8 mouse cellular contexts compared by ENCODE assay signal in genomic region chr13:109821725-109822412, GRCm38 (mm10).
A peak's percentile ranks its signal among the peaks of the same experiment; 100 is the strongest.
DNase-seq lines count a peak whose midpoint lies in the region; ATAC-seq and TF ChIP-seq lines count a peak whose summit lies in the region.

No protein-coding gene starts in this region.

- H3K4me3 ChIP-seq in MEL (ENCODE audit: control insufficient read depth in 1 of 2, insufficient read depth in 1 of 2, low read depth in 2 of 2, low read length in 2 of 2), result peak overlapping the region; percentile 19 to 33
- H3K4me3 ChIP-seq in heart, embryonic 11.5 days (ENCODE audit: low read depth, low read length), result peak overlapping the region; percentile 13; the same call in 1 of the 2 replicates
- peak overlapping the region; percentile 6; the same call in 1 of the 2 replicates for H3K4me3 ChIP-seq in kidney, postnatal 0 days (replicated peaks; ENCODE audit: low read depth, low read length)
- H3K4me3 ChIP-seq in midbrain, embryonic 13.5 days (replicated peaks), result peak overlapping the region; percentile 34

- no peak for TF ChIP-seq EP300 in MEL (IDR thresholded peaks at IDR 0.05; ENCODE audit: low read depth in 1 of 2, low read length in 2 of 2)

- DNase-seq in adrenal gland, postnatal 14 days, result peak; percentile 17
- no peak for DNase-seq in adrenal gland, adult 2 months
- DNase-seq in MEL (ENCODE audit: low read depth, low spot score), result no peak
- peak; percentile 34 for DNase-seq in kidney, postnatal 0 days (ENCODE audit: low spot score)
- DNase-seq in layer of hippocampus, adult 18-20 months (ENCODE audit: low spot score in 2 of 2), result no peak
- no peak for DNase-seq in gastrocnemius, postnatal 14 days

- H3K27ac ChIP-seq in MEL (ENCODE audit: control insufficient read depth, low read depth, low read length), result peak overlapping the region; percentile 93
- peak overlapping the region; percentile 90 for H3K27ac ChIP-seq in heart, embryonic 11.5 days (ENCODE audit: low read depth, low read length)
- peak overlapping the region; percentile 88 for H3K27ac ChIP-seq in kidney, postnatal 0 days
- H3K27ac ChIP-seq in midbrain, embryonic 13.5 days, result peak overlapping the region; percentile 95

- intact Hi-C loops in gastrocnemius, postnatal 14 days (cut with DNase I; ENCODE audit: low total_unique reads), result loop anchor here (2.0 kb wide), 1 partner anchor 81 kb away; no protein-coding TSS in a partner anchor

- 26% methylated on average over 8 of the region's 8 CpGs for WGBS in heart, embryonic 11.5 days (ENCODE audit: insufficient replicate concordance)
- WGBS in kidney, postnatal 0 days, result 1% methylated on average over 8 of the region's 8 CpGs
- 18% methylated on average over 8 of the region's 8 CpGs for WGBS in midbrain, embryonic 13.5 days

- H3K79me2 ChIP-seq in MEL (ENCODE audit: control insufficient read depth, insufficient read depth, low read length, poor library complexity), result no peaks in the 10 kb centered on the region; the same call in 1 of the 2 replicates

- peak; percentile 69 for ATAC-seq in heart, embryonic 11.5 days (replicated peaks; ENCODE audit: insufficient number of reproducible peaks, low FRiP score, low TSS enrichment)
- no peak for ATAC-seq in kidney, postnatal 0 days (replicated peaks; ENCODE audit: low FRiP score, low read depth)
- ATAC-seq in midbrain, embryonic 13.5 days, result no peak

- no peak for TF ChIP-seq CTCF in MEL (IDR thresholded peaks at IDR 0.05 in 2 of 3, conservative IDR thresholded peaks at IDR 0.05 in 1 of 3; ENCODE audit: control insufficient read depth in 1 of 3, insufficient read depth in 1 of 3, low read depth in 2 of 3, low read length in 3 of 3, poor library complexity in 1 of 3, severe bottlenecking in 1 of 3)
- no peak for TF ChIP-seq CTCF in kidney, postnatal 0 days (IDR thresholded peaks at IDR 0.05; ENCODE audit: low read depth)

- H3K27me3 ChIP-seq in MEL (ENCODE audit: control insufficient read depth in 1 of 2, insufficient read depth in 2 of 2, low read length in 2 of 2), result no peaks in the 10 kb centered on the region
- no peaks in the 10 kb centered on the region for H3K27me3 ChIP-seq in heart, embryonic 11.5 days (ENCODE audit: control insufficient read depth, insufficient read depth, low read length)
- H3K27me3 ChIP-seq in kidney, postnatal 0 days (ENCODE audit: insufficient read depth, low read length), result no peaks in the 10 kb centered on the region
- H3K27me3 ChIP-seq in midbrain, embryonic 13.5 days, result no peaks in the 10 kb centered on the region

- peaks cover 13 to 28% of the 10 kb centered on the region in 2 experiments for H3K4me1 ChIP-seq in MEL (ENCODE audit: control insufficient read depth in 1 of 2, insufficient read depth in 2 of 2, low read length in 2 of 2)
- peaks cover 39% of the 10 kb centered on the region for H3K4me1 ChIP-seq in heart, embryonic 11.5 days (ENCODE audit: control insufficient read depth, insufficient read depth, low read length)
- peaks cover 18% of the 10 kb centered on the region; the same call in 1 of the 2 replicates for H3K4me1 ChIP-seq in kidney, postnatal 0 days (replicated peaks; ENCODE audit: insufficient read depth, low read length)
- peaks cover 48% of the 10 kb centered on the region for H3K4me1 ChIP-seq in midbrain, embryonic 13.5 days (replicated peaks)

- TF ChIP-seq POLR2A in MEL (IDR thresholded peaks at IDR 0.05; ENCODE audit: control insufficient read depth in 1 of 2, insufficient read depth in 1 of 2, low read depth in 1 of 2, low read length in 2 of 2, poor library complexity in 1 of 2), result 0 out of 4 replicates have a peak, but pooled peaks of 1 of the 2 experiments have one; percentile 16

- H3K9ac ChIP-seq in MEL (ENCODE audit: control insufficient read depth, low read depth, low read length, poor library complexity, severe bottlenecking), result peak overlapping the region; percentile 49
- no peak overlapping the region for H3K9ac ChIP-seq in heart, embryonic 11.5 days (ENCODE audit: low read depth, low read length)
- H3K9ac ChIP-seq in kidney, postnatal 0 days (ENCODE audit: low read depth, low read length), result peak overlapping the region; percentile 38; the same call in 1 of the 2 replicates
- peak overlapping the region; percentile 59; the same call in 1 of the 2 replicates for H3K9ac ChIP-seq in midbrain, embryonic 13.5 days (replicated peaks)

- no peaks in the 10 kb centered on the region for H3K9me3 ChIP-seq in MEL (replicated peaks; ENCODE audit: insufficient read depth, low read length)
- no peaks in the 10 kb centered on the region for H3K9me3 ChIP-seq in heart, embryonic 11.5 days (replicated peaks; ENCODE audit: control insufficient read depth, low read length)
- no peaks in the 10 kb centered on the region for H3K9me3 ChIP-seq in kidney, postnatal 0 days (replicated peaks; ENCODE audit: low read length)
- H3K9me3 ChIP-seq in midbrain, embryonic 13.5 days, result no peaks in the 10 kb centered on the region

- no peak for TF ChIP-seq RAD21 in MEL (IDR thresholded peaks at IDR 0.05; ENCODE audit: low read depth, low read length)

- H3K4me2 ChIP-seq in heart, embryonic 11.5 days, result peak overlapping the region; percentile 63
- H3K4me2 ChIP-seq in kidney, postnatal 0 days (ENCODE audit: low read length), result peak overlapping the region; percentile 54
- peak overlapping the region; percentile 55 for H3K4me2 ChIP-seq in midbrain, embryonic 13.5 days (replicated peaks)

- H3K36me3 ChIP-seq in MEL (ENCODE audit: control insufficient read depth in 1 of 2, insufficient read depth in 2 of 2, low read length in 2 of 2), result peaks cover 0 to 34% of the 10 kb centered on the region in 2 experiments; a peak in 2 of 4 replicates
- H3K36me3 ChIP-seq in heart, embryonic 11.5 days (ENCODE audit: control insufficient read depth, insufficient read depth, low read length), result no peaks in the 10 kb centered on the region
- no peaks in the 10 kb centered on the region for H3K36me3 ChIP-seq in kidney, postnatal 0 days (ENCODE audit: insufficient read depth, low read length)
- H3K36me3 ChIP-seq in midbrain, embryonic 13.5 days, result no peaks in the 10 kb centered on the region

TF ChIP-seq in MEL, 35 proteins besides CTCF, POLR2A, EP300 and RAD21:
- TF ChIP-seq MXI1 (IDR thresholded peaks at IDR 0.05; ENCODE audit: low read depth, low read length), result peak; percentile 28; the same call in 1 of the 2 replicates
- TF ChIP-seq RCOR1 (IDR thresholded peaks at IDR 0.05; ENCODE audit: low read depth, low read length), result no peak
- no peak for TF ChIP-seq UBTF (IDR thresholded peaks at IDR 0.05; ENCODE audit: borderline replicate concordance, insufficient read depth, low read depth, low read length)
- TF ChIP-seq MAX (IDR thresholded peaks at IDR 0.05; ENCODE audit: low read length), result 0 out of 2 replicates have a peak, but pooled peaks have one; percentile 6
- no peak for TF ChIP-seq GATA1 (IDR thresholded peaks at IDR 0.05; ENCODE audit: low read depth, low read length)
- TF ChIP-seq E2F4 (IDR thresholded peaks at IDR 0.05; ENCODE audit: borderline replicate concordance, low read depth, low read length), result no peak

Comparison
In these comparisons a context has a peak if more than half of its experiments do, and no peak if none do; other contexts are left out.
1. DNase-seq: peak in adrenal gland, postnatal 14 days (single experiment) and kidney, postnatal 0 days (single experiment); none in adrenal gland, adult 2 months (single experiment), MEL (single experiment), layer of hippocampus, adult 18-20 months (0 of 2) and gastrocnemius, postnatal 14 days (single experiment).
2. Peak in every context shown above with its lines, with median percentiles within 50 percentile points of each other: H3K27ac ChIP-seq, H3K4me3 ChIP-seq and H3K4me2 ChIP-seq.